Mouse (Mus musculus) thymus, postnatal 36 days (tissue): ENCODE results near the gene Jarid2.
A peak's percentile ranks its signal among the peaks of the same experiment; 100 is the strongest.

Source experiments
- DNase-seq, 2 experiments: peaks; one replicate each; pipeline ENCODE4 v3.0.0; 2022; ENCODE audit warnings: mixed read lengths in 2 of 2

The Jarid2 gene

GRCm38 (mm10) chr13:44852024-44852423, 122.8 kb downstream of the Jarid2 start:
- no peak for DNase-seq

DNA sequence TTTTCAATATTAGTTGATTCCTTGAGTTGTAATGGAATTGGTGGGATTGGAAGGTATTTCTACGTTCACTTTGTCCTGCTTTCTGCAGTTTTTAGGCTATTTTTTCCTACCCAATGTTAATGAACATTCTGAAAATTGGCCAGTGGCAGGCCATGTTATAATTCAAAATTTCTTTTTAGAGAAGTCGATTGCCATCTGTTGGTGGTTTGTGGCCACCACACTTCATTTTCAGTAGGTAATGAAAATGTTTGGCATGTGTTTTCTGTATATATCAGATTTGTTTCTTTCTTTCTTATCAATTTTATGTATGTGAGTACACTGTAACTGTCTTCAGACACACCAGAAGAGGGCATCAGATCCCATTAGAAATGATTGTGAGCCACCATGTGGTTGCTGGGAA, 136.3 kb downstream of the Jarid2 start:
- DNase-seq = no peak

DNA sequence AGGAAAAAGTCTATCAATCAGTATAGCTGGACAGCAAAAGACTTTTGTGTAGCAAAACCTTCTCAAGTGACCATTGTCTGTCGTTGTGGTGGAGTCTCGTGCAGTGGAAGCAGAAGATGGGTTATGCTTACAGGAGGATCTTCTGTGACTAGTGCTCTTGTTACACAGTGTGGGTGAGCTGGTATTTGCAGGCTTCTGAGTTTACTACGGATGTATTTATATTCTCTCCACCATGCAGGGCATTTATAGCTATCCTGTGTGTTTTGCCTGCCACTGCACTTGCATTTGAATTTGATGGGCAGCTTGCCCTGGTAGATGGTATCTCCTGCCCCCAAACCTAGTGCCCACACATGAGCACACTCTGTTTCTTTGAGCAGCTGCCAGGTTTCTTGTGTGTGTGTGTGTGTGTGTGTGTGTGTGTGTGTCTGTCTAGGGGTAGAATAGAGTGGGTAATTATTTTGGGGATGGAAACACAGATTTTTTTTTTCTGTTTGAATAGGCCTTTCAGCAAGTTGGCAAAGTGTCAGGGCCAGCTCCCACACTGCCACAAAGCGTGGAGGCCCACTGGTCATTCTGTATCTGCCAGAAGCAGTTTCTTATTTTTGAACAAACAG, 138.9 kb downstream of the Jarid2 start:
- DNase-seq = no peak

DNA sequence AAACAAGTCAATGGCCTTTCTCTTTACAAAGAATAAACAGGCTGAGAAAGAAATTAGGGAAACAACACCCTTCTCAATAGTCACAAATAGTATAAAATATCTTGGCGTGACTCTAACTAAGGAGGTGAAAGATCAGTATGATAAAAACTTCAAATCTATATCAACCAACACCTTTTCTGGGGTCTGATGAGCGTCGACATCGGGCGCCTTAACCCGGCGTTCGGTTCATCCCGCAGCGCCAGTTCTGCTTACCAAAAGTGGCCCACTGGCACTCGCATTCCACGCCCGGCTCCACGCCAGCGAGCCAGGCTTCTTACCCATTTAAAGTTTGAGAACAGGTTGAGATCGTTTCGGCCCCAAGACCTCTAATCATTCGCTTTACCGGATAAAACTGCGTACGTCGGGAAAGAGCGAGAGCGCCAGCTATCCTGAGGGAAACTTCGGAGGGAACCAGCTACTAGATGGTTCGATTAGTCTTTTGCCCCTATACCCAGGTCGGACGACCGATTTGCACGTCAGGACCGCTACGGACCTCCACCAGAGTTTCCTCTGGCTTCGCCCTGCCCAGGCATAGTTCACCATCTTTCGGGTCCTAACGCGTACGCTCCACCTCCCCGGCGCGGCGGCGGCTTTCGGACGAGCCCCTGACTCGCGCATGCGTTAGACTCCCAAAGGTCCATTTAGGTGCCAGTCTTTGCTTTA, 140.3 kb downstream of the Jarid2 start:
- peak; percentile 88 to 98 for DNase-seq

GRCm38 (mm10) chr13:44876799-44877198, 147.5 kb downstream of the Jarid2 start:
- no peak for DNase-seq

DNA sequence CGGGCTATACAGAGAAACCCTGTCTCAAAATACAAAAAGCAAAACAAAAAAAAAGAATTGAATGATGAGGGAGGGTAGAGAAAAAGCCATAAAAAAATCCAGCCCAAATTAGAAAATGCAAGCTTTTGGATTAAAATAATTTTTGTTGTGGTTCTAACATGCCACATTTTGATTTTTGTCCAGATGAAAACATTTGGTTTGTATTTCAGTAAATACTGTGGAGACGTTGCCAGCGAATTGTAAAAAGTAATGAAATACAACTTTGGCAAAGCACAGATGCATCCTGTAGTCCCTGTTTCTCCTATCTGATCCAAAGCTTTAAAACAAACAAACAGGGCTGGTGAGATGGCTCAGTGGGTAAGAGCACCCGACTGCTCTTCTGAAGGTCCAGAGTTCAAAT, 151.7 kb downstream of the Jarid2 start:
- no peak for DNase-seq

- DNase-seq = no peak
These were observed 156.9 kb downstream of the Jarid2 start for GRCm38 (mm10) chr13:44886221-44886620.

GRCm38 (mm10) chr13:44890612-44891011, 161.3 kb downstream of the Jarid2 start:
- no peak for DNase-seq

- no peak for DNase-seq
These were observed 162.8 kb downstream of the Jarid2 start for GRCm38 (mm10) chr13:44891813-44892730.

- DNase-seq = no peak
These were observed 166.9 kb downstream of the Jarid2 start for GRCm38 (mm10) chr13:44896211-44896610.

- no peak for DNase-seq
These were observed 173.0 kb downstream of the Jarid2 start for GRCm38 (mm10) chr13:44902299-44902698.

DNA sequence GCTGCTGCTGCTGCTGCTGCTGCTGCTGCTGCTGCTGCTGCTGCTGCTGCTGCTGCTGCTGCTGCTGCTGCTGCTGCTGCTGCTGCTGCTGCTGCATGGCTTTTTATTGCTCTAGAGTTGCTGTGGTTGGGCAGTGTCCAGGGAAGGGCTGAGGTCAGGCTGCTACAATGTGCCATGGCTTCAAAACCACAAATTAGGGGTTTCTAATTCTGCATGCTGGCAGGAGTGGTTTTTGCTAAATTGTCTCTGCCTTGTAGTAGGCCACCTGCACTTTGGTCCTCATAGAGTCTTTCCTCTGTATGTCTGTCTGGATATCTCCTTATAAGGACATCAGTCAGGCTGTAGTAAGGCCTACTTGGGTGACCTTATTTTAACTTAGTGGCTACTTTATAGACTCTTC, 174.1 kb downstream of the Jarid2 start:
- no peak for DNase-seq

- no peak for DNase-seq
These were observed 175.0 kb downstream of the Jarid2 start for GRCm38 (mm10) chr13:44904271-44904670.

- no peak for DNase-seq
These were observed 176.9 kb downstream of the Jarid2 start for GRCm38 (mm10) chr13:44906141-44906540.

DNA sequence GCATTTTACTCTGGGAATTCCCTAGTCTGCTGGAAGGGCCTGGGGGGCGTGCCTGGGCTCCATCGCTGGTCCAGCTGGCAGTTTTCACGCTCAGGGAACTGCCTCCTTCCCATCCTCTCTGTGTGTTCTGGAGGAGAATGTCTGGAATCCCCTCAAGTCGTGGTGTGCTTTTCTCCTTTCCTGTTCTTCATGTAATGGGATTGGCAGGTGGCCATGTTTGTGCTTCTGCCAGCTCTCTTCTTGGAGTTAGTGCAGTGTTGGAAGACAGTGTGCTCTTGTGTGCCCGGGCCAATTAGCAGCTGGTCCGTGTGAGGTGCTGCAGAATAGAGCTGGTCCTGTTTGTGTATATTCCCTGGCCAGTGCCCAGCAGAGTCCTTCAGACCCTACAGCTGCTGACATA, 178.4 kb downstream of the Jarid2 start:
- DNase-seq = no peak

DNA sequence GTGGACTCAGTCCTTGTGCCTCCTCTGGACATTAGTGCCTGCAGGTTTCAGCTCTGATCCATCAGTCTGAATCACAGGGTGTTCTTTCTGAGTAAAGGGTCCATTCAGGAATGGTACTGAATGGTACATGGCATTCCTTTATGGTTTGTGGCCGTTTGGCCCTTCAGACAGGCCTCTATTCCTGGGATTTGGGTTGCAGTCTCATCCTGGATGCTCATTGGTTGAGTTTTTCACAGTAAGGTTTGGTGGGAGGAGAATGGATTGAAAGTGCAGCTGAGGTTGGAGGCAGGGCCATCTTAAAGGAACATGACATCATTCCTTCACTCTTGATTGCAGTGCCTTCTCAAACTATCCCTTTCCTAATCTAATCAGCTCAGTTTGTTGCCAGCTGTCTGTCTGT, 179.5 kb downstream of the Jarid2 start:
- no peak for DNase-seq

DNA sequence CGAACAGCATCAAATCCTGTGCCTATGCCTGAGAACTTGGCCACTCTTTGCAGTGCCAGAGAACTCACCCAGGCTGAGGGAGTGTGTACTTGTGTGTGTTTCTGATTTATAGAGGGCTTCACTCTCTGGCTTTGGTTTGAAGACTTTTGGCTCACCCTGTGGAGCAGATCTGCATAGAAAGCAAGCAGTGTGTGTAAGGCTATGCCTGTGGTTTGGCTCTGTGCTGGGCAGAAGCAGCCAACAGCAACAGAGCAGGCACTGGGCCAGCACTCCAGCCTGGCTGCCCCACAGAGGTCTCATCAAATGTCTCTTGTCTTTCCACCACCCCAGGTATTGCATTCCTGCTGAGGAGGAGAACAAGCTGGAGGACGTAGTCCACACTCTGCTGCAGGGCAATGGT, 183.6 kb downstream of the Jarid2 start:
- no peak for DNase-seq

GRCm38 (mm10) chr13:44913560-44913959, 184.3 kb downstream of the Jarid2 start:
- no peak for DNase-seq

- DNase-seq = no peak
These were observed 186.1 kb downstream of the Jarid2 start for GRCm38 (mm10) chr13:44915382-44915781.

DNA sequence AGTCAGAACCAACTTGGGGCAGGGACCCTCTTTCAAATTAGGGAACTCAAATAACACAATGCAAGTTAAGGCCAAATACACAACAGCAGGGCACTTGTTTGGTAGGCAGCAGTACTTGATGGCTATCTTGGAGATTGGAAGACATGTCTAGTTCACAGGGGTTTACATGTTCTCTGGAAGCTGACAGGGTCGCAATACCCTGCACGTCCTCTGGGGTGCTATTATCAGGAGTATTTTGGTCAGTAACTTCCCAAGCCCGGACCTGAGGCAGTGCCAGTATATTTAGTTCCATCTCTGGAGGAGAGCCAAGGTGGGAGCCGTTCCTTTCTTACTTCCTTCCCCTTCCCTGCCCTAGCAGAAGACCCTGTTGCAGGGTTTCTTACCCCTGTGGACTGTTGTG, 186.7 kb downstream of the Jarid2 start:
- no peak for DNase-seq

DNA sequence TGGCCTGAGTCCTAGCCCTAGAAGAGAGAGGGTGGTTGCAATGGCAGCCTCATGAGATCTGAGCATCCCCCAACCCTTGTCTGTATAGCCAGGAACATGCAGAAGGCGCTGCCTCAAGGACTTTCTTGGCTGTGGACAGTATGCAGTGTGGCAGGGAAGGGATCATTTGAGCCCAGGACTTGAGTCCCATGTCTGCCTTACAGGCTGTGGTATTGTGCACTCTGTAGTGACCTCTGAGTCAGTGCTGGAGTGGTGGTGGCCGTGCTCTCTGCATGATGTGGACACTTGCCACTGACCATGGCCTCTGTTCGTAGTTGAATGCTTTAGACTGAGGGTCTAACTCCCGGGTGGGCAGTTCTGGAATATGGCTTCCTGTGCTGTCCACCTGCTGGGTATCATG, 187.9 kb downstream of the Jarid2 start:
- no peak for DNase-seq

DNA sequence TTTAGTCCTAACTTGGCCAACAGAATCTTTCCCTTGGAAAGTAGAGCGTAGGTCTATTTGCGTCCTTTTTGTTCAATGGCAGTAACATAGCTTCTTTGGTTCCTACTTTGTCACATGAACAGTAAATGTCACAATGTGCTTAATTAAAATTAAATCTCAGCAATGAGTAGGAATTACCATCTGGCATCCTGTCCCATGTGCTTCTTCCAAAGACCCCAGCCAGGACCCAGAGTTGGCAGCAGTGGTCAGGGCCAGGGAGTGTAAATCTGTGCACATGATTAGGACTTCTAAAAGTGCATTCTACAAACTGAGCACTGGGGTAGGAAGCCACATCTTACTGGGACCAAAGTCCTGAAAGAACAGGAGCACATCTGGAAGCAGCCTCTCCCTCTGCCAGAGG, 189.0 kb downstream of the Jarid2 start:
- DNase-seq = no peak

- no peak for DNase-seq
These were observed 191.8 kb downstream of the Jarid2 start for GRCm38 (mm10) chr13:44921095-44921494.

DNA sequence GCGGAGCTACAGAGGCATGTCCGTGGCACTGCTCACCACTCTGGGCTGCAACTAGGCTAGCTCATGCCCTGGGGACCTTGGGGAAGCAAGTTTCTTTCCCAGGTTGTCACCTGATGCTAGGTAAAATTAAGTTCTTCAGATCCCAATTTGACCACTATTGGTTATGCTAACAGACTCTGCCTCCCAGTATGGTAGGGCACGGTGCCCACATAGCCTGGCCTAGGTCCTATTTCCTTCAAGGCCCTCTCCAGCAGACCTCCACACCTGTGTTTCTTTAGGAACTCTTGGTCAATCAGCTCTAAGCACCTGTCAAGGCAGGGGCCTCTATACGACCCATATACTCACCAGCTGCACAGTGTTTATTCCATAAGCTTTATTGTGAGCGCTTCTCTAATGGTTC, 192.4 kb downstream of the Jarid2 start:
- DNase-seq = no peak
